Mouse (Mus musculus) heart, postnatal 0 days (tissue): ENCODE data around the gene Pmpcb. TPM values are rescaled to one million over a fixed set of nuclear protein-coding genes. Genes with fewer than 3 reads are reported as not detected.
"Not testable (repeated sequence)": the region's sequence is repeated elsewhere in the genome, so short reads cannot be mapped to it uniquely, and the experiment has no call there.

Source experiments
- ATAC-seq: fragments of 200-750 bp; cut with Nextera tagmentation; 2 replicates; pipeline ENCODE4 v1.8.0; 2017; ENCODE audit warnings: low read depth, moderate number of reproducible peaks, moderate library complexity; ENCODE audit not compliant: insufficient read depth
- DNase-seq: peaks from one replicate; pipeline ENCODE4 v3.0.0-alpha.2; 2016; ENCODE audit warnings: low spot score
- H3K27ac ChIP-seq: fragments of 300-500 bp; sonication (generic); 2 replicates; pipeline ENCODE4 v1.5.1; 2014; ENCODE audit warnings: low read depth, mild to moderate bottlenecking
- H3K27me3 ChIP-seq: fragments of 300-500 bp; sonication (generic); 2 replicates; pipeline ENCODE4 v1.6.1; 2014; ENCODE audit warnings: low read length, mixed read lengths; ENCODE audit not compliant: control insufficient read depth, insufficient read depth
- H3K36me3 ChIP-seq: fragments of 300-500 bp; sonication (generic); replicated peaks from 2 replicates; pipeline ENCODE4 v1.6.1; 2014; ENCODE audit warnings: low read length, mixed read lengths; ENCODE audit not compliant: control insufficient read depth, insufficient read depth
- H3K4me1 ChIP-seq: fragments of 300-500 bp; sonication (generic); 2 replicates; pipeline ENCODE4 v1.6.1; 2014; ENCODE audit warnings: antibody characterized with exemption; ENCODE audit not compliant: control insufficient read depth, insufficient read depth
- H3K4me2 ChIP-seq: fragments of 300-500 bp; sonication (generic); 2 replicates; pipeline ENCODE4 v1.6.1; 2014; ENCODE audit warnings: low read depth, mild to moderate bottlenecking, low read length, moderate library complexity
- H3K4me3 ChIP-seq: fragments of 300-500 bp; sonication (generic); 2 replicates; pipeline ENCODE4 v1.5.1; 2014; ENCODE audit warnings: low read depth, low read length
- H3K9ac ChIP-seq: fragments of 300-500 bp; sonication (generic); replicated peaks from 2 replicates; pipeline ENCODE4 v1.6.1; 2014; ENCODE audit warnings: low read depth, low read length, mixed read lengths
- H3K9me3 ChIP-seq: fragments of 300-500 bp; sonication (generic); replicated peaks from 2 replicates; pipeline ENCODE4 v1.6.1; 2016; ENCODE audit warnings: low read length; ENCODE audit not compliant: control insufficient read depth
- CTCF ChIP-seq: IDR thresholded peaks from 2 replicates; pipeline ENCODE4 v1.5.1; 2016; ENCODE audit warnings: antibody characterized with exemption, control low read depth, low read depth
- EP300 ChIP-seq: IDR thresholded peaks from 2 replicates; pipeline ENCODE4 v1.6.1; 2016; ENCODE audit warnings: antibody characterized with exemption, low read depth
- WGBS: fragments of 180-500 bp; shearing (Covaris S2); extraction: QIAGEN DNeasy Blood & Tissue Kit; methylation state at CpG from one replicate; pipeline ENCODE4 v1.1.7; 2014; 5-methylcytosine and 5-hydroxymethylcytosine counted together
- polyA plus RNA-seq: library from polyadenylated mRNA; unstranded; fragments of >200 nt; fragmentation: Nextera tagmentation; extraction: Ambion mirVana; gene quantifications from 2 replicates; pipeline ENCODE4 v1.2.1, GENCODE M21; 2015
- total RNA-seq: library from RNA; depleted of rRNA; stranded (reverse); fragments of >200 nt; gene quantifications from 2 replicates; pipeline ENCODE4 v1.2.3, GENCODE M21; 2014; ENCODE audit warnings: low replicate concordance; rRNA removed

The Pmpcb gene
- total RNA-seq (225 and 256 TPM in 2 replicates), polyA plus RNA-seq (177 and 181 TPM in 2 replicates)

- DNase-seq = peak; percentile 83
- no peaks in the 10 kb centered on the region for H3K9me3 ChIP-seq
- peak within 1 kb of the TSS; percentile 100 for H3K4me3 ChIP-seq
- peak; percentile 74 for ATAC-seq
- WGBS = 1% methylated on average over 39 of the region's 42 CpGs
- H3K36me3 ChIP-seq = peaks cover 32% of the 10 kb centered on the region
- peak within 1 kb of the TSS; percentile 70 for H3K4me2 ChIP-seq
- peak within 1 kb of the TSS; percentile 94 for H3K9ac ChIP-seq
- H3K4me1 ChIP-seq = peaks cover 12% of the 10 kb centered on the region
- H3K27me3 ChIP-seq = no peaks in the 10 kb centered on the region
- peak within 1 kb of the TSS; percentile 74 for H3K27ac ChIP-seq
- TF ChIP-seq EP300 (no peak), CTCF (peak; percentile 95)
Measured at GRCm38 (mm10) chr5:21736956-21737585, at the start of gene Pmpcb. TSS of gene Pmpcb (plus strand) at chr5:21737141.

GRCm38 (mm10) chr5:21692230-21692629 lies 44.7 kb upstream of the Pmpcb start:
- 94% methylated on average over 5 of the region's 5 CpGs for WGBS
- Histone ChIP-seq H3K4me3 (no peak overlapping the region), H3K9me3 (no peaks in the 10 kb centered on the region), H3K27ac (no peak overlapping the region), H3K4me1 (peaks cover 13% of the 10 kb centered on the region), H3K27me3 (no peaks in the 10 kb centered on the region), H3K4me2 (no peak overlapping the region), H3K9ac (no peak overlapping the region), H3K36me3 (no peaks in the 10 kb centered on the region)
- ATAC-seq (no peak), DNase-seq (no peak)
- TF ChIP-seq EP300 (no peak), CTCF (no peak)

GRCm38 (mm10) chr5:21693372-21693870 lies 43.5 kb upstream of the Pmpcb start:
- H3K4me2 ChIP-seq = no peak overlapping the region
- H3K9ac ChIP-seq = no peak overlapping the region
- H3K27ac ChIP-seq = no peak overlapping the region
- TF ChIP-seq CTCF = no peak
- TF ChIP-seq EP300 = no peak
- H3K9me3 ChIP-seq = no peaks in the 10 kb centered on the region
- no peaks in the 10 kb centered on the region for H3K27me3 ChIP-seq
- no peaks in the 10 kb centered on the region for H3K36me3 ChIP-seq
- ATAC-seq (no peak), DNase-seq (no peak)
- 71% methylated on average over 3 of the region's 3 CpGs for WGBS
- H3K4me3 ChIP-seq = no peak overlapping the region
- peaks cover 13% of the 10 kb centered on the region for H3K4me1 ChIP-seq

GRCm38 (mm10) chr5:21694854-21695490 lies 42.0 kb upstream of the Pmpcb start:
- DNase-seq = no peak
- Histone ChIP-seq H3K27me3 (no peaks in the 10 kb centered on the region), H3K27ac (no peak overlapping the region), H3K4me3 (no peak overlapping the region), H3K4me1 (peaks cover 13% of the 10 kb centered on the region), H3K9ac (no peak overlapping the region), H3K36me3 (no peaks in the 10 kb centered on the region), H3K4me2 (no peak overlapping the region), H3K9me3 (no peaks in the 10 kb centered on the region)
- ATAC-seq = no peak
- no peak for TF ChIP-seq EP300
- TF ChIP-seq CTCF = no peak
- 93% methylated on average over 3 of the region's 3 CpGs for WGBS

- not testable (repeated sequence) for H3K9ac ChIP-seq, DNase-seq, H3K9me3 ChIP-seq, H3K36me3 ChIP-seq, H3K4me2 ChIP-seq, H3K27me3 ChIP-seq, ATAC-seq, H3K27ac ChIP-seq, H3K4me3 ChIP-seq
- H3K4me1 ChIP-seq = peaks cover 18% of the 10 kb centered on the region
- WGBS = 89% methylated on average over 3 of the region's 3 CpGs
Measured at GRCm38 (mm10) chr5:21699555-21699954, 37.4 kb upstream of the Pmpcb start.
